Mouse (Mus musculus) Patski (cell line): ENCODE data around the gene Pola1. TPM values are rescaled to one million over a fixed set of nuclear protein-coding genes. Genes with fewer than 3 reads are reported as not detected.

Experiments
- ATAC-seq: fragments of 100-300 bp; one replicate; pipeline ENCODE4 v1.8.0; 2021
- CTCF ChIA-PET: fragments of 350-600 bp; sonication (Branson Sonifier 250); formaldehyde crosslinking; loops from one replicate; lab custom pipeline; 2022; ENCODE audit warnings: inconsistent platforms; lab: Charles Lee
- POLR2A ChIA-PET: fragments of 350-600 bp; sonication (Branson Sonifier 250); formaldehyde crosslinking; loops from one replicate; lab custom pipeline; 2022; ENCODE audit warnings: antibody characterized with exemption, inconsistent platforms; lab: Charles Lee
- DNase-seq: peaks from one replicate; pipeline ENCODE4 v3.0.0-alpha.2; 2011; ENCODE audit warnings: low read depth, low spot score
- H3K27me3 ChIP-seq: fragments of 371-371 bp; one replicate; pipeline ENCODE4 v1.5.1; 2021
- CTCF ChIP-seq: fragments of 100-300 bp; IDR thresholded peaks from one replicate; pipeline ENCODE4 v1.5.1; 2021
- in situ Hi-C: fragments of 300-500 bp; cut with MboI; formaldehyde crosslinking; loops from 3 replicates; pipeline ENCODE4 v1.11.1; 2018; ENCODE audit warnings: low pct_unique_long_range_greater_than_20kb, mixed read lengths
- polyA plus RNA-seq: library from polyadenylated mRNA; unstranded; gene quantifications from one replicate; pipeline ENCODE4 v1.2.3, GENCODE M21; 2021

Gene Pola1
- polyA plus RNA-seq, 1 experiment from 2014 or later, result 12.5 TPM

GRCm38 (mm10) chrX:93292031-93292430 is 339.9 kb downstream of the Pola1 start:
- POLR2A ChIA-PET, result interaction anchor here (0.6 kb wide), 1 partner anchor 499 kb away, joined by 5 read pairs; no protein-coding TSS in a partner anchor
- TF ChIP-seq CTCF, result no peak
- CTCF ChIA-PET, result no interaction called here
- in situ Hi-C loops, result loop anchor here (25.0 kb wide), 1 partner anchor 595 kb away; no protein-coding TSS in a partner anchor
- ATAC-seq (no peak), DNase-seq (no peak)
- peaks cover 29% of the 10 kb centered on the region for H3K27me3 ChIP-seq

GRCm38 (mm10) chrX:93289851-93290380 is 342.0 kb downstream of the Pola1 start:
- DNase-seq, result no peak
- no peak for TF ChIP-seq CTCF
- POLR2A ChIA-PET, result no interaction called here
- in situ Hi-C loops, result loop anchor here (10.0 to 25.0 kb wide), 3 partner anchors 165 to 597 kb away; no protein-coding TSS in a partner anchor
- peaks cover 31% of the 10 kb centered on the region for H3K27me3 ChIP-seq
- no peak for ATAC-seq
- CTCF ChIA-PET, result no interaction called here

DNA sequence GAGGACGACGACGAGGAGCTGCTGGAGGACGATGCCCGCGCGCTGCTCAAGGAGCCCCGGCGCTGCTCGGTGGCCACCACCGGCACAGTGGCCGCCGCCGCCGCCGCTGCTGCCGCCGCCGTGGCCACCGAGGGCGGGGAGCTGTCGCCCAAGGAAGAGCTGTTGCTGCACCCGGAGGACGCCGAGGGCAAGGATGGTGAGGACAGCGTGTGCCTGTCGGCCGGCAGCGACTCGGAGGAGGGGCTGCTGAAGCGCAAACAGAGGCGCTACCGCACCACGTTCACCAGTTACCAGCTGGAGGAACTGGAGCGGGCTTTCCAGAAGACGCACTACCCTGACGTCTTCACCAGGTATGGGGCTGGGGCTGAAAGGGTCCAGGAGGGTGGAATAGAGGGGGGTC is 342.9 kb downstream of the Pola1 start:
- POLR2A ChIA-PET, result no interaction called here
- peaks cover 35% of the 10 kb centered on the region for H3K27me3 ChIP-seq
- no peak for TF ChIP-seq CTCF

DNA sequence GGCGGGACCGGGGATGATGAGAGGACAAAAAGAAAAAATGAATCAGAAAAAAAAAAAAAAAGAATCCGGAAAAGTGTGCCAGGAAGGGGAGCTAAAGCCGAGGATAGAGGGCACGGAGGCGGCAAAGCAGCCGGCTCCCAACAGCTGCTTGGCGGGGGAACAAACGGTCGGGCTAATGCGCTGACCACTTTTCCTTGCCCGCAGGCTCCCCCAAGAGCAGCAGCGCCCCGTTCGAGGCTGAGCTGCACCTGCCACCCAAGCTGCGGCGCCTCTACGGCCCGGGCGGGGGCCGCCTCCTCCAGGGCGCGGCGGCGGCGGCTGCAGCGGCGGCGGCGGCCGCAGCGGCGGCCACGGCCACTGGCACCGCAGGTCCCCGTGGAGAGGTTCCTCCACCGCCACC is 343.6 kb downstream of the Pola1 start:
- H3K27me3 ChIP-seq, result peaks cover 34% of the 10 kb centered on the region
- no peak for TF ChIP-seq CTCF
- ATAC-seq (peak; percentile 44), DNase-seq (no peak)
- POLR2A ChIA-PET, result no interaction called here
- CTCF ChIA-PET, result no interaction called here
- in situ Hi-C loops, result loop anchor here (10.0 to 25.0 kb wide), 3 partner anchors 166 to 599 kb away; no protein-coding TSS in a partner anchor

More for the DNA sequence above, 342.9 kb downstream of the Pola1 start:
- DNase-seq (no peak), ATAC-seq (peak; percentile 47)
- in situ Hi-C loops, result loop anchor here (10.0 to 25.0 kb wide), 3 partner anchors 166 to 598 kb away; no protein-coding TSS in a partner anchor
- CTCF ChIA-PET, result no interaction called here

GRCm38 (mm10) chrX:93286291-93286893 is 345.6 kb downstream of the Pola1 start, which contains the start of gene Arx:
Gene Arx (plus strand): TSS chrX:93286445.
- ATAC-seq, result no peak
- ChIA-PET POLR2A (no interaction called here), CTCF (no interaction called here)
- H3K27me3 ChIP-seq, result peaks cover 44% of the 10 kb centered on the region
- in situ Hi-C loops, result loop anchor here (10.0 to 25.0 kb wide), 3 partner anchors 168 to 601 kb away; no protein-coding TSS in a partner anchor
- TF ChIP-seq CTCF, result no peak
- no peak for DNase-seq

GRCm38 (mm10) chrX:93285091-93285490 is 346.9 kb downstream of the Pola1 start:
- no peak for TF ChIP-seq CTCF
- H3K27me3 ChIP-seq, result peaks cover 36% of the 10 kb centered on the region
- ChIA-PET CTCF (no interaction called here), POLR2A (no interaction called here)
- DNase-seq, result no peak
- in situ Hi-C loops, result loop anchor here (10.0 to 25.0 kb wide), 3 partner anchors 170 to 602 kb away; no protein-coding TSS in a partner anchor
- no peak for ATAC-seq

DNA sequence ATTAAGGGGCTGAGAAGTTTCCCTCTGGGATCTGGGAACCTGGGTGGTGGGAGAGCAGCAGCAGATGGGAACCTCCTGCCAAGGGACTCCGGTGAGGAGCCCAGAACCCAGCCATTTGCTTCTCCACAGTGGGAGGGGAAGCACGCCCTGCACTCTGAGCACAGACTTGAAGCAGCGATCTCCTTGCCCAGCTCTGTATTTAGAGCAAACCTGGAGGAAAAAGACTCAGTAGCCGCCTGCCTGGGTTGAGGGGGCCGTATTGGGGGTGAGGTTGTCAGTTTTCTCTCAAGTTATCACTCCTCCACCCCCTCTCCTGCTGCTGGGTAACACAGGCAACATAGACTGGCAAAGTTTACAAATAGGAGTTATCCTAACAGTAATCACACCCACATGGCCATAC is 350.2 kb downstream of the Pola1 start:
- DNase-seq (no peak), ATAC-seq (peak; percentile 24)
- in situ Hi-C loops, result loop anchor here (10.0 to 25.0 kb wide), 3 partner anchors 173 to 606 kb away; no protein-coding TSS in a partner anchor
- no peak for TF ChIP-seq CTCF
- CTCF ChIA-PET, result interaction anchor here (1.5 to 1.6 kb wide), 2 partner anchors 11 to 185 kb away, joined by 6 to 8 read pairs; no protein-coding TSS in a partner anchor
- POLR2A ChIA-PET, result no interaction called here
- H3K27me3 ChIP-seq, result peaks cover 43% of the 10 kb centered on the region

- ChIA-PET CTCF (interaction anchor here (0.8 to 1.6 kb wide), 4 partner anchors 11 to 211 kb away, joined by 4 to 8 read pairs (median 5); no protein-coding TSS in a partner anchor), POLR2A (no interaction called here)
- no peak for TF ChIP-seq CTCF
- H3K27me3 ChIP-seq, result peaks cover 41% of the 10 kb centered on the region
- ATAC-seq (peak; percentile 60), DNase-seq (no peak)
- in situ Hi-C loops, result loop anchor here (10.0 to 25.0 kb wide), 3 partner anchors 174 to 606 kb away; no protein-coding TSS in a partner anchor
These were observed 350.8 kb downstream of the Pola1 start for GRCm38 (mm10) chrX:93281028-93281723.

DNA sequence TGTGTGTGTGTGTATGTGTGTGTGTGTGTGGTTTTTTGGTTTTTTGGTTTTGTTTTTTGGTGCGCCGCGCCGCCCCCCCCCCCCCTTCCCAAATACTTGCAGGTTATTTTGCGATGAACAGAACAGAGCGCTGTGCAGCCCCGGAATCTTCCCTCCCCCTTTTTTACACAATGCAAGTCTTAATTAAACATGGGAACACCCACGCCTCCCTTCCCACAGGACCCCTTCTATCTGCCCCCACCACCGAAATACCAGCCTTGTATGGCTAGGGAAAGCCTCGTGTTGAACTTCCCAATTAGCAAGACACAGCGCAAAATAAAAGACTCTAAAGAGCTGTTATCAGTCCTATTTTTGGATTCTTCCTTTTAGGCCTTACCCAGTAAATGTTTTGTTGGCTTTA is 352.0 kb downstream of the Pola1 start:
- H3K27me3 ChIP-seq, result peaks cover 48% of the 10 kb centered on the region
- CTCF ChIA-PET, result interaction anchor here (1.5 kb wide), 1 partner anchor 186 kb away, joined by 3 read pairs; no protein-coding TSS in a partner anchor

GRCm38 (mm10) chrX:93275689-93276088 is 356.3 kb downstream of the Pola1 start:
- H3K27me3 ChIP-seq, result peaks cover 41% of the 10 kb centered on the region
- ChIA-PET CTCF (no interaction called here), POLR2A (no interaction called here)
- DNase-seq (no peak), ATAC-seq (no peak)
- in situ Hi-C loops, result loop anchor here (25.0 kb wide), 1 partner anchor 612 kb away; no protein-coding TSS in a partner anchor
- no peak for TF ChIP-seq CTCF

More for the DNA sequence above, 352.0 kb downstream of the Pola1 start:
- in situ Hi-C loops, result loop anchor here (10.0 to 25.0 kb wide), 3 partner anchors 175 to 607 kb away; no protein-coding TSS in a partner anchor
- DNase-seq (no peak), ATAC-seq (no peak)
- no peak for TF ChIP-seq CTCF
- POLR2A ChIA-PET, result no interaction called here

Other genes starting within 250 kb of the Pola1 start
- 5.3 TPM for gene Pcyt1b, start 22.7 kb upstream of the Pola1 start, polyA plus RNA-seq
- 38.7 TPM for gene Pdk3, start 200.0 kb upstream of the Pola1 start, polyA plus RNA-seq